Mouse (Mus musculus) small intestine, adult 2 months (tissue): ENCODE results near the gene Cdh23.

Experiments
- CTCF ChIP-seq: fragments of 200-500 bp; IDR thresholded peaks from 2 replicates; pipeline ENCODE4 v1.5.1; 2012; ENCODE audit warnings: low read depth, mild to moderate bottlenecking, control low read depth, inconsistent platforms, low read length, moderate library complexity, mixed read lengths; ENCODE audit not compliant: insufficient replicate concordance, insufficient read length; ENCODE audit errors: extremely low read depth
- POLR2A ChIP-seq: fragments of 200-500 bp; IDR thresholded peaks from 2 replicates; pipeline ENCODE4 v1.6.1; 2012; ENCODE audit warnings: low read depth, mild to moderate bottlenecking, control low read depth, inconsistent platforms, low read length, moderate library complexity

- no peak for TF ChIP-seq CTCF
- TF ChIP-seq POLR2A: no peak
Measured at GRCm38 (mm10) chr10:60624217-60624708, 72.0 kb downstream of the Cdh23 start.
